Mouse (Mus musculus) left cerebral cortex, adult 8-10 months (tissue): Measurements from ENCODE around the gene Vmn1r185. TPM values are rescaled to one million over a fixed set of nuclear protein-coding genes. Genes with fewer than 3 reads are reported as not detected.
"Not testable (repeated sequence)": the region's sequence is repeated elsewhere in the genome, so short reads cannot be mapped to it uniquely, and the experiment has no call there.

Experiments
- DNase-seq, 2 experiments: peaks; one replicate each; pipeline ENCODE4 v3.0.0; 2022; ENCODE audit warnings: low spot score in 2 of 2
- total RNA-seq, 4 experiments: library from RNA; stranded (reverse); gene quantifications; 2 replicates each; pipeline ENCODE4 v1.2.4; 2022

Vmn1r185 gene
- not detected for total RNA-seq

- DNase-seq, result not testable (repeated sequence)
Measured at GRCm38 (mm10) chr7:26618364-26618763, at the start of gene Vmn1r185. Gene Vmn1r185 (minus strand): TSS chr7:26618464.

- DNase-seq, result not testable (repeated sequence)
Measured at GRCm38 (mm10) chr7:26667466-26667865, 49.2 kb upstream of the Vmn1r185 start.

GRCm38 (mm10) chr7:26666011-26666410 lies 47.7 kb upstream of the Vmn1r185 start:
- DNase-seq, result no peak

- DNase-seq, result no peak
Measured at GRCm38 (mm10) chr7:26589774-26590173, 28.5 kb downstream of the Vmn1r185 start.

- DNase-seq, result no peak
Measured at GRCm38 (mm10) chr7:26589077-26589476, 29.2 kb downstream of the Vmn1r185 start.

Other genes with a start within 250 kb of the Vmn1r185 start
- not detected for gene Nlrp9c, start 214.8 kb downstream of the Vmn1r185 start, total RNA-seq
- not detected for gene Nlrp4a, start 183.4 kb downstream of the Vmn1r185 start, total RNA-seq
- gene Nlrp9a, start 83.4 kb downstream of the Vmn1r185 start, total RNA-seq, result not detected
- gene Cyp2b23, start 68.0 kb upstream of the Vmn1r185 start, total RNA-seq, result not detected
- not detected for gene Cyp2b19, start 138.7 kb upstream of the Vmn1r185 start, total RNA-seq
- gene Cyp2g1, start 190.4 kb upstream of the Vmn1r185 start, total RNA-seq, result not detected
- gene Cyp2a5, start 216.8 kb upstream of the Vmn1r185 start, total RNA-seq, result 1 to 10 TPM in 1 of 4 experiments, under 1 TPM in 3; 0.17 to 2.3 (median 0.51) TPM